Mouse (Mus musculus) kidney, postnatal 0 days (tissue): Measurements from ENCODE around the gene Sde2. TPM values are rescaled to one million over a fixed set of nuclear protein-coding genes. Genes with fewer than 3 reads are reported as not detected.
A peak's percentile ranks its signal among the peaks of the same experiment; 100 is the strongest.
"Not testable (repeated sequence)": the region's sequence is repeated elsewhere in the genome, so short reads cannot be mapped to it uniquely, and the experiment has no call there.

Experiments
- ATAC-seq: fragments of 200-750 bp; cut with Nextera tagmentation; replicated peaks from 2 replicates; pipeline ENCODE4 v1.8.0; 2017; ENCODE audit warnings: low read depth, moderate number of reproducible peaks, moderate TSS enrichment, moderate library complexity; ENCODE audit not compliant: low FRiP score
- DNase-seq: peaks from one replicate; pipeline ENCODE4 v3.0.0-alpha.2; 2016; ENCODE audit warnings: low spot score
- H3K27ac ChIP-seq: fragments of 300-500 bp; sonication (generic); 2 replicates; pipeline ENCODE4 v1.5.1; 2014; ENCODE audit warnings: mild to moderate bottlenecking
- H3K27me3 ChIP-seq: fragments of 300-500 bp; sonication (generic); 2 replicates; pipeline ENCODE4 v1.6.1; 2014; ENCODE audit warnings: low read length, mixed read lengths; ENCODE audit not compliant: insufficient read depth
- H3K36me3 ChIP-seq: fragments of 300-500 bp; sonication (generic); 2 replicates; pipeline ENCODE4 v1.6.1; 2014; ENCODE audit warnings: low read length, mixed read lengths; ENCODE audit not compliant: insufficient read depth
- H3K4me1 ChIP-seq: fragments of 300-500 bp; sonication (generic); replicated peaks from 2 replicates; pipeline ENCODE4 v1.6.1; 2014; ENCODE audit warnings: antibody characterized with exemption, low read length, mixed read lengths; ENCODE audit not compliant: insufficient read depth
- H3K4me2 ChIP-seq: fragments of 300-500 bp; sonication (generic); 2 replicates; pipeline ENCODE4 v1.6.1; 2014; ENCODE audit warnings: mild to moderate bottlenecking, low read length, moderate library complexity, mixed read lengths
- H3K4me3 ChIP-seq: fragments of 300-500 bp; sonication (generic); replicated peaks from 2 replicates; pipeline ENCODE4 v1.5.1; 2014; ENCODE audit warnings: low read depth, low read length
- H3K9ac ChIP-seq: fragments of 300-500 bp; sonication (generic); 2 replicates; pipeline ENCODE4 v1.6.1; 2014; ENCODE audit warnings: low read depth, low read length
- H3K9me3 ChIP-seq: fragments of 300-500 bp; sonication (generic); replicated peaks from 2 replicates; pipeline ENCODE4 v1.6.1; 2016; ENCODE audit warnings: low read length, inconsistent platforms, mixed read lengths
- CTCF ChIP-seq: IDR thresholded peaks from 2 replicates; pipeline ENCODE4 v1.5.1; 2016; ENCODE audit warnings: antibody characterized with exemption, low read depth, mild to moderate bottlenecking, moderate library complexity
- WGBS: fragments of 180-500 bp; shearing (Covaris S2); extraction: QIAGEN DNeasy Blood & Tissue Kit; methylation state at CpG from one replicate; pipeline ENCODE4 v1.1.7; 2014; 5-methylcytosine and 5-hydroxymethylcytosine counted together
- polyA plus RNA-seq: library from polyadenylated mRNA; unstranded; fragments of >200 nt; fragmentation: Nextera tagmentation; extraction: Ambion mirVana; gene quantifications from 2 replicates; pipeline ENCODE4 v1.2.1, GENCODE M21; 2015

Sde2 gene
- polyA plus RNA-seq, 1 experiment from 2014 or later = 25.6 TPM

DNA sequence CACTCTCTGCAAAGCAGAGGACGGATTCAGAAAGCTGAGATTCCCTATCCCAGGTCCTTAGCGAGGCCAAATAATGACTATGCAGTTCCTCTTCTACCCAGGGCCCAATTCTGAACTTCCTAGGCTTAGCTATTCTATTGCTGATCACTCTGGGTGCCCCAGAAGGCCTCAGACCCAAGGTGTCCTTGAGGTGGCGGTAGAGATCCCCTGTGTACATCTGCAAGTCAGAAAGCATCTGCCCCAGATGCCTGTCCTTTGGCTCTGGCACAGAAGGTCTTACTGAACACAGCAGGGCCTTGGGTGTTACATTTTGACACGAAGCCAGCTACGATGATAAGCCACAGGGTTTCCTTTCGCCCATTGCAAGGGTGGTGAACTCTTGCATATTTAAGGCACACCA is 38.9 kb downstream of the Sde2 start:
- Histone ChIP-seq H3K27me3 (peaks cover 8% of the 10 kb centered on the region; the same call in 1 of the 2 replicates), H3K36me3 (no peaks in the 10 kb centered on the region), H3K4me3 (no peak overlapping the region), H3K27ac (no peak overlapping the region), H3K4me2 (no peak overlapping the region), H3K4me1 (0 out of 2 replicates have a peak, but pooled peaks cover 5% of the 10 kb centered on the region), H3K9ac (no peak overlapping the region), H3K9me3 (no peaks in the 10 kb centered on the region)
- ATAC-seq (no peak), DNase-seq (peak; percentile 16)
- 60% methylated on average over 6 of the region's 6 CpGs for WGBS
- peak; percentile 55 for TF ChIP-seq CTCF

DNA sequence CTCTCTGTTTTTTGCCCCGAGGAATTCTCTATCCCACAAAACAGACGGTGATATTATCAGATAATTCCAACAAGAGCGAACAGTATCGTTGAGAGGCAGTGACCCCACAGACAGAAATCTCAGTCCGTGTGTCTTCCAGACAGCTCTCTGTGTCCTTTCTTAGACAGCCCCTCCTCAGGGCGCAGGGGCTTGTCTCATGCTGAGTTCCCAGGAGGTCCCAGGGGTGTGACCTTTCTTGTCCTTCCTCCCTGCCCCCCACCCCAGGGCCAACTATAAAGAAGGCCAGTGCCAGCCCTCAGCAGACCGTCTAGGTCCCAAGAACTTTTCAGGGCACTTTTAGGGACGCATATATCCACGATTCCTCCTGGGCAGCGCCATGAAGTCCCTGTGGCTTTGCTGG is 41.9 kb downstream of the Sde2 start, which contains the start of gene Lefty2:
Lefty2 (plus strand) TSS at position 301 of the 400 bp plus-strand sequence.
- no peak for DNase-seq
- no peaks in the 10 kb centered on the region for H3K36me3 ChIP-seq
- no peak for TF ChIP-seq CTCF
- no peak within 1 kb of the TSS for H3K9ac ChIP-seq
- H3K9me3 ChIP-seq = no peaks in the 10 kb centered on the region
- H3K4me2 ChIP-seq = no peak within 1 kb of the TSS
- no peak within 1 kb of the TSS for H3K4me3 ChIP-seq
- 65% methylated on average over 10 of the region's 10 CpGs for WGBS
- peaks cover 8% of the 10 kb centered on the region; the same call in 1 of the 2 replicates for H3K27me3 ChIP-seq
- 0 out of 2 replicates have a peak, but pooled peaks cover 5% of the 10 kb centered on the region for H3K4me1 ChIP-seq
- no peak within 1 kb of the TSS for H3K27ac ChIP-seq
- no peak for ATAC-seq

GRCm38 (mm10) chr1:180894088-180894987 is 43.4 kb downstream of the Sde2 start:
- H3K27me3 ChIP-seq, H3K4me3 ChIP-seq, H3K9ac ChIP-seq, H3K36me3 ChIP-seq, ATAC-seq, H3K9me3 ChIP-seq, DNase-seq, H3K27ac ChIP-seq, H3K4me1 ChIP-seq: not testable (repeated sequence)
- peak overlapping the region; percentile 21 for H3K4me2 ChIP-seq
- 4% methylated on average over 43 of the region's 51 CpGs for WGBS

DNA sequence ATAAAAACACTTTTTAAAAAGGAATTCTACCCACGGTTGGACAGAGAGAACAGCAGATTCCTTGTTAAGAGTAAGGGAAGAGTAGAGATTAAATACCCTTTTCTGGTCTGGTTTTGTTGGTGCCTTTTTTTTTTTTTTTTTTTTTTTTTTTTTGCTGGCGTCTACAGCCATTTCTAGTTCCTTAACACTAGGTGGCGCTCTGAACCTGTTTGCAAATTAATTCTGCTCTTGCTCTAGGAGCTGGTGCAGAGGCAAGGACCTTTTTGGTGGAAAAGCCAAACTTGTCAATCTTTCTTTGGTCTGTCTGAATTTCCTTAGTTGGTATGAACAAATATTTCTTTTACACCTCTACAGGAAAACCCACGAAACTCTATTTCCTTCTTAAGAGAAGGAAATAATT is 50.2 kb downstream of the Sde2 start:
- TF ChIP-seq CTCF = peak; percentile 82
- Histone ChIP-seq H3K9me3 (no peaks in the 10 kb centered on the region), H3K9ac (no peak overlapping the region), H3K27me3 (no peaks in the 10 kb centered on the region), H3K4me3 (no peak overlapping the region), H3K4me2 (no peak overlapping the region), H3K36me3 (0 out of 2 replicates have a peak, but pooled peaks cover 1% of the 10 kb centered on the region), H3K27ac (no peak overlapping the region), H3K4me1 (peaks cover 7% of the 10 kb centered on the region)
- DNase-seq (peak; percentile 87), ATAC-seq (no peak)
- WGBS = under 1% methylated on average over 4 of the region's 4 CpGs

DNA sequence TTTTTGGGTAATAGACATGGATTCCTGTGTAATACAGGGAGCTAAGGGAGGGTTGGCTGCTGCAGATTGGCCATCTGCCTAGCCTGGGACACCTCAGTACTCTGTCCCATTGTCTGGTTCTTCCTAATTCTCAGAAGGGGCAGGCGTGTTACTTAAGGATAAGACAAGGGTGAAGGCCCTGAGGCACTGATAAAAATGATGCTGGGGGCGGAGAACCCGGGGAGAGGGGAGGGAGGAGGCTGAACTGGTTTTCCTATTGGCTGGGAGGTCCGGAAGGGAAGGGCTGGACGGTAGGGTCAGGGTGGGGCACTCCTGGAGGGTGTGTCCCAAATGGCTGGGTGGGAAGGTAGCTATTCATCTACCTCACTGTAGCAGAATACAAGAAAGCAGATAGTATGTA is 52.0 kb downstream of the Sde2 start:
- ATAC-seq (no peak), DNase-seq (no peak)
- 33% methylated on average over 5 of the region's 5 CpGs for WGBS
- Histone ChIP-seq H3K4me3 (no peak overlapping the region), H3K9me3 (no peaks in the 10 kb centered on the region), H3K27ac (no peak overlapping the region), H3K4me1 (peaks cover 7% of the 10 kb centered on the region), H3K36me3 (peaks cover 16% of the 10 kb centered on the region; the same call in 1 of the 2 replicates), H3K9ac (no peak overlapping the region), H3K4me2 (no peak overlapping the region), H3K27me3 (no peaks in the 10 kb centered on the region)
- TF ChIP-seq CTCF = no peak

DNA sequence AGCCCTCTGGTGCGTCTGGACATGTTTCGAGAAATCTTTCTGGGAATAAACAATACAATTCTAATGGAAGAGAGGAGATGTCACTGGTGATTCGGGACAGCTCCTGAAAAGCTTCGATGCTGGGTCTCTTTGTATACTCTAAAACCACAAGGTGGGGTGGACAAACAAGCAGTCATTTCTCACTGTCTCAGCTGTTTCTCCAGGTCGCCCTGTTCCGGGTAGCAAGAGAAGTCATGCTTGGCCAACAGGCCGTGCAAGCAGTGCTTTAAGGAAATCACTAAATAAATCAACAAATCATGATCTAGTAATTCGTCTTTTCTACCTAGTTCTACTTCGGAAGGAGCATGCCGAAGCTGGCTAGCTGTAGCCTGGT is 52.7 kb downstream of the Sde2 start:
- ATAC-seq (peak; percentile 40; the same call in 1 of the 2 replicates), DNase-seq (no peak)
- Histone ChIP-seq H3K27me3 (no peaks in the 10 kb centered on the region), H3K36me3 (peaks cover 21% of the 10 kb centered on the region; the same call in 1 of the 2 replicates), H3K4me1 (peaks cover 7% of the 10 kb centered on the region), H3K27ac (peak overlapping the region; percentile 65), H3K9ac (no peak overlapping the region), H3K4me2 (peak overlapping the region; percentile 72), H3K4me3 (peak overlapping the region; percentile 66; the same call in 1 of the 2 replicates), H3K9me3 (no peaks in the 10 kb centered on the region)
- no peak for TF ChIP-seq CTCF
- WGBS = 21% methylated on average over 10 of the region's 10 CpGs
